Mouse (Mus musculus) cerebellum, adult 11-12 months (tissue): Measurements from ENCODE around the gene Pla2g4e.

Source experiments
- DNase-seq: peaks from one replicate; pipeline ENCODE4 v3.0.0; 2022

The Pla2g4e gene

GRCm38 (mm10) chr2:120153586-120154360, 91.4 kb downstream of the Pla2g4e start:
- DNase-seq, result no peak

- no peak for DNase-seq
Observed at GRCm38 (mm10) chr2:120150571-120150970, 94.6 kb downstream of the Pla2g4e start.

GRCm38 (mm10) chr2:120149634-120150033, 95.5 kb downstream of the Pla2g4e start:
- no peak for DNase-seq

GRCm38 (mm10) chr2:120147999-120148398, 97.1 kb downstream of the Pla2g4e start:
- no peak for DNase-seq

GRCm38 (mm10) chr2:120147364-120147763, 97.8 kb downstream of the Pla2g4e start:
- DNase-seq, result no peak

- no peak for DNase-seq
Observed at GRCm38 (mm10) chr2:120146543-120146942, 98.6 kb downstream of the Pla2g4e start.

GRCm38 (mm10) chr2:120144390-120144789, 100.7 kb downstream of the Pla2g4e start:
- DNase-seq, result no peak

DNA sequence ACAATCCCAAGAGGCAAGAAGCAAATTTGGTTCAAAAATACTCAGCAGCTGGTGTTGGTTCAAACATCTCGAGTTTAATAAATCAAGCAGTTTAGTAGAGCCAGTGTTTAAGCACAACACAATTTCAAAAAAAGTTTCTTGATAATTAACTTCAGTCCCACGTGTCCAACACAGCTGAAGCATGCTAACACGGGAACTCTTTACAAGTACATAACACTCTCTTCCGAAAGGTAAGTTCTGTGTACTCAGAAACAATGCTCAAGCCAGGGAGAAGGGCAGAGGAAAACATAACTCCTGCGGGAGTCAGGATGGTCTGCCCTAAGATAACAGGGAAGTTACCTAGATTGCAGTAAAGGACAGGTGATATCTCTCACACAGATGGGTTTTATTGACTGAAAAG, 102.8 kb downstream of the Pla2g4e start:
- DNase-seq, result no peak

DNA sequence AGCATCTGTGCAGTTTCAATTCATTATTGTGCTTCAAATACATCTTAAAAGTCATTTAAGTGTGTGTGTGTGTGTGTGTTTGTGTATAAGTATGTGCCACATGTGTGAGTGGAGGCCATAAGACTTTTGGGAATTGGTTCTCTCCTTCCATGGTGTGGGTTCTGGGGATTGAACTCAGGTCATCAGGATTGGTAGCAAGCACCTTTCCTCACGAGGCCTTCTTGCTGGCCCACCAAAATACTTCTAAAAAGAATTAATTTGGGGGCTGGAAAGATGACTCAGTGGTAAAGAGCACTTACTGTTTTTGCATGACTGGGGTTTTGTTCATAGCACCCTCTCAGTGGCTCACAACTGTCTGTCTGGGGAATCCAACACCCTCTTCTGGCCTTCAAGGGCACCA, 103.5 kb downstream of the Pla2g4e start:
- DNase-seq, result no peak

GRCm38 (mm10) chr2:120140326-120140725, 104.8 kb downstream of the Pla2g4e start:
- DNase-seq, result no peak

- no peak for DNase-seq
Observed at GRCm38 (mm10) chr2:120139091-120139490, 106.0 kb downstream of the Pla2g4e start.

DNA sequence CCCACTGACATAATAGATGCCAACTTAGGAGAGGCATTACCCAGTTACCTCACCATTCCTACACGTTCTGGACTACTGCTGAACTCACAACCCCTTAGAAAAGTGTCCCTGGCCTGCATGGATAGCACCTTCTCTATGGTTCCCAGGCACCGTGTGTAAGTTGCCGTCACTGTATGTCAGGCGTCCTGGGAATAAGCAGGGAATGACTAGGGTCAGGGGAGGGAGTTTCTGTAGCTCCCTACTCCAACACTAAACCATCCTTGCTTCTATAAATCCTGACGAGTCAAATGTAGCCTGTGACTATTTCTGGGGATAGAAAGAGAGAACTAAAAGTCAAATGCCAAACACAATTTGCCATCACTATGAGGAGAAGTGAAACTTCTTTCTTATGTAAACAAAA, 107.9 kb downstream of the Pla2g4e start:
- no peak for DNase-seq

DNA sequence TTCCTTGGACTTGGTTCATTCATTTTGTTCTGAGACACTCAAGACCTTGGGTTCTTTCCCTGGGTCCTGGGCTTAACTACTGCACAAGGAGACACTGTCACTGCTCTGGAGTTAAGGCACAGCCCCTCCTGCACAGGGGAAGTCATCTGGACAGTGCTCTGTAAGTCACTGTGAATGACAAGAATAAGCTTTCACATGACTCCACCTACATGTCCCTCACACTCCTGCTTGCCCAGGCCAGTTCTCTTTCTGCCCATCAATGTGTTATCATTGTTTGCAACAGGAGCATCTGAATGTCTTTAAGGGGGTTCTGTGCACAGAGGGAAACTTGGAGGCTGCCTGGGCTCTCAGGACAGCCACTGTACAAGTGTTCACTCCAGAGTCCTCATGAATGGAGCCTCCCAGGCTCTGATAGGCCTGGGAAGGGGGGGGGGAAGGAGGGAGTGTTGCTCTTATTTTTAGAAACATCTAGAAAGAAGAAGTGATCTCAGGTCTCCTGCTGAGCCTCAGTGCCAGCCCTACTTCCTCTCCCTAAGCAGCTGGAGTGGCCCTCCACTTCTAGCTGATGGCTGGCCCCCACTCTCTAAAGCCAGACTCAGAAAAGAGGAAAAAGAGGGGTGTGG, 110.6 kb downstream of the Pla2g4e start:
- DNase-seq, result no peak

- DNase-seq, result no peak
Observed at GRCm38 (mm10) chr2:120131881-120132280, 113.3 kb downstream of the Pla2g4e start.

DNA sequence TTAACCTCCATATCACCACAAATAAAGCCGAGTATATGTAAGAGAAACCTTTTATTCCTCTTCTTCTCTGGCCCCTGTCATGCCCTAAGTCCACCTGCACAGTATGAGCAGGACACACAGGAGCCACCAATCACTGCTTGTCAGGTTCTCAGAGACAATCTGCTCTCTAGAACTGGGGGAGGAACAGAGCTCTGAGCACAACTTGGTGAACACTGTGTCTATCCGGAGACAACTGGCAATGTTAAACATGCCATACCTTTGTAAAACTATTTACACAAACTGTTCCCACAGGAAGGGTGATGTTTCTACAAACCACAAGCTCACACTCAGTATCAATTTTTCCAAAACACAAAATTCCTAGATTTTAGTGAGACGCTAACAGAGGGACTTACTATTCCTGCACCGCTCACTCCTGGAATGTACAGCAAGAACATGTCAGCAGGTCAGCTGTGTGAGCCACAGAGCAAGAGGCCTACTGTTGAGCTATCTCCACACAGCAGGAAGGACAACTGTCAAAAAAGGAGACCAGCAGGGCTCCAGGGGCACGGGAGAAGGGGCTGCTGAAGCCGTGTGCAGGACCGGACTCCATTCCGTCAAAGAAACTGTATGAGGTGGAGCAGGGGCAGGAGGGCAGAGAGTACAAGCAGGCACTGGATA, 115.8 kb downstream of the Pla2g4e start:
- DNase-seq, result no peak

DNA sequence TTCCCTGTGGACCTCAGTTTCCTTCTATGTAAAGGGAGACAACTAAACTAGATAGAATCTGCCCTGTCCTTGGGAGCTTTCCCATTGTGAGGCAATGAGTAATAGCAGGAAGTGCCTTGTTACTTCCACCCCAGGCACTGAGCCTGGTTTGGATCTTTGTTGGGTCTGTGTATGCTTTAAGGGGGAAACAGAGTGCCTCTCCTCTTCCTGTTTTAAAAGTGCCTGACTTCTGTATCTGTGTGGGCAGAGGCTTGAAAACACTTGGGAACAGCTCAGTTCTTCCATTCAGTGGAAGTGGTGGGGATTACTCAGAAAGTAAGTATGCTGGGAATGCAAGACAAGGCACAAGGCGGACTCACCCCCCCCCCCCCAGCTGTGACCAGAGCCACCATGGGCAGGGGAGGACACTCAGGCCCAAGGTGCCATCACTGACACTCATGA, 116.5 kb downstream of the Pla2g4e start:
- DNase-seq, result no peak

- no peak for DNase-seq
Observed at GRCm38 (mm10) chr2:120128011-120128410, 117.1 kb downstream of the Pla2g4e start.

DNA sequence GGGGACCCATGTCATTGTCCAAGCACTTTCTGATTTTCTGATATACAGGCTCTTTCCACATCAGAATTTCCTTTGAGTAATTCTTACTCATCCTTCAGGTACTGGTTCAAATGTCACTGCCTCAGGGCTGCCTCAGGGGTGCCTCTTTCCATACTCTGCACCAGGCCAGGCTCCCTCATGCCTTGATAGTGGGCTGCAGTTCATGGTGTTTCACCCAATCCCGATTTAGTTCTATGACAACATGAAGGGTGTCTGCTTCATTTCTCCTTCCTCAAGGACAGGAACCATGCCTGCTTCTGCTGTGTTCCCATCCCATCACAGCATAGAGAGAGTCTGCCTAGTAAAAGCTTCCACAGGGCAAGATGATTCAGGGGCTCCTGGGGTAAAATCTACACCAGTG, 118.2 kb downstream of the Pla2g4e start:
- DNase-seq, result no peak

GRCm38 (mm10) chr2:120126408-120126807, 118.7 kb downstream of the Pla2g4e start:
- DNase-seq, result no peak

GRCm38 (mm10) chr2:120125461-120125860, 119.7 kb downstream of the Pla2g4e start:
- no peak for DNase-seq

DNA sequence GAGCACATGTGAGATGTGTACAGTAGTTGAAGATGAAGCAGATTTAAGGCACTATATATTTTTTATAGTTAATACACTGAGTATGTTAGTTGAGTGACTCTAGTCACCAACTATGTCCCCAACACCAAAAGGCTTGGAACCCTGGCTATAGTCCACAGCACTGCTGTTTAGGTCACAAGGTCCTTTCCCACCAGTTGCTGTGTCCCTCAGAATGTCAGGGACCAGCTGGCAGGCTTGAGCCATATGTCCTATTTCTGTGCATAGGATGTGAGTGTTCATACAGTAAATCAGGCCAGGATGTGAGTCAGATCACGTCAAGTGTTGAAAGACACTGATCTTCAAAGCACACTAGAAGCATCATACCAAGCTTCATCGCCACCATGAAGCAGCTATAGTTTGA, 120.2 kb downstream of the Pla2g4e start:
- DNase-seq, result no peak

DNA sequence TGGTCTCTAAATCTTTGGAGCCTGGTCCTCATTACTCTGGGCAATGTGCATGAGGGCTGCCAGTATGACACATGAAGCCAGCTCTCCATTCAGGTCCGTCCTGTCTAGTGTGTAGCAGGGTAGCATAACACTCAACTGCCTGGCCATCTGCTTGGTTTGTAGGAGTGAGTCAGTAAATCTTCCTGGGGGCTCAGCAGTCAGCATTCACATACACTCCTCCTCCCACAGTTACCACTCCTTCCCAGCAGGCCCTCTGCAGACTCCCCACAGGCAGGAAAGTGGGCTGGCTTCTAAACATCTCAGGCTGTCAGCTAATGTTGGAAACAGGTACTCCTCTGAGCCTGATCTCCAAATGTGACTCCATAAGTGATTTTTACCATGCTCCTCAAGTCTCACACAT, 121.0 kb downstream of the Pla2g4e start:
- peak; percentile 10 for DNase-seq

DNA sequence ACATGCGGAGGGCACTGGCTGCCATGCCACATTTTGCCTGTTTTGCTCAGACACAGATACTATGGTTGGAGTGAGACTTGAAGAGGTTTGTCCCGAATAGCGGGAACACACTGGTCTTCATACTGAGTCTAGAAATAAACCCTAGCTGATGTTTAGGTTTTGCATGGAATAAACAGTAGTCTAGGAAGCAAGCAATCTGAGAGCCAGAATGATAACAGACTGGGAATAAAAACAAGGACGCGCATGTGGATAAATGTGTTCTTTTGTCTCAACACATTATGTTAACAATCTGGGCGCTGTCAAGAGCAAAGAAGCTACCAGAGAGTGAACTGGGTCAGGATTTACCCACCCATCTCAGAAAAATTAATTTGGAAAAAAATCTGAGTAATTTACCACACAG, 122.2 kb downstream of the Pla2g4e start:
- DNase-seq, result no peak

- DNase-seq, result no peak
Observed at GRCm38 (mm10) chr2:120117346-120117745, 127.8 kb downstream of the Pla2g4e start.
